Mouse (Mus musculus) cerebellum, adult 9-11 months (tissue): ENCODE results near the gene Npas2.

ENCODE experiments used
- DNase-seq: peaks from one replicate; pipeline ENCODE4 v3.0.0; 2022

Npas2 gene

DNA sequence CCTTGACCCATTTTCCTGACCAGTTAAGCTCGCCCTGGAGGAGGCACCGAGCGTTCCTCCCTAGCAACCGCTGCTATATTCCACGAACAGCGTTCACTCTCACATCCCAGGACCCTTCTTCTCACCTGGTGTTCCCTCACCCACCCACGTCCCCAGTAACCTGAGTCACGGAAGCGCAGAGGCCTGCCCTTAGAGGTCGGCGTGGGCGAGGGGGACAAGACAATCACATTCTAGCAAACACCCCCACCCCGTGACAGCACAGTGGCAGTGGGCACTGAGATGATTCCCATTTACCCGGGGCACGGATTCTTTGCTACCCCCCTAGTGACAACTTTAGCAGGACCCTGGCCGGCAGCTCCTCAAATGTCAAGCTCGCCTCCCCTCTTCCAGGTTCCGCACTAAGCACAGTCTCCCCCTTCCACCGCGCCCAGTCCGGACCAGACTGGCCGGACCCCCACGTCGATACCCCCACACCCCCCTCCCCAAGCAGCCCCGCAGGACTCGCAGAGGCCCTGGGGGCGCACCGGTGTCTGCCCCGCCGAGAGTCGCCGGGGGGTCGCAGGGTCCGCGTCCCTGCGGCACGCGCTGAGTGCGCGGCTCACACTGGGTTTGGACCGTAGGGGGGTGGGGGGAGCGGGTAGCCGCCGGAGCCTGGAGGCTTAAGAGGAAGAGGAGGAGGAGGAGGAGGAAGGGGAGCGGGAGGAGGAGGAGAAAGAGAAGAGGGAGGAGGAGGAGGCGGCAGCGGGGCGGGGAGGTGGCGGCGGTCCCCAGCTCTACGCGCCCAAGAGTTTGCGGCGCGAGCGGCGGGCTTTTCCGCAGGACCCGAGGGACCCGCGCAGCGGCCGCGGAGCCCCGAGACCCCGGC is at the start of gene Npas2:
Gene Npas2, plus strand, starts transcription at position 735 of the 865 bp plus-strand sequence.
- peak; percentile 25 for DNase-seq

DNA sequence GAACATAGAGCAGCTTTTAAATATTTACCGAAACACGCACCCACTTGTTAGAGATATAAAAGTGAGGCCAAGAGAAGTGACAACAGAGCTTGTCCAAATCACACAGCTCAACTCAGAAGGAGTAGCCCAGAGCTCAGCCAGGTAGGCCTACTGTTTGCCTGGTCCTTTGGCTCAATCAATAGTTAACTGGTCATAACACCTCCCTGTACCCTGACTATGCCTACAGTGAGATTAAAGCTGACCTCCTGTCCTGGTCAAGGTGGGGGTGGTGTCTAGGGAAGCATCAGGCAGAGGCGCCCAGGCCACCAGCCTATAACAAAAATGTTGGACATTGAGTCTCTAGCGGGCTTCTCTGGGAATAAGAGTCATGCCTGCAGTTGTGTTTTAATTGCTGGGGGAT is 36.8 kb upstream of the Npas2 start:
- DNase-seq, result no peak

GRCm38 (mm10) chr1:39160167-39160566 is 33.4 kb upstream of the Npas2 start:
- no peak for DNase-seq

GRCm38 (mm10) chr1:39163077-39163476 is 30.5 kb upstream of the Npas2 start:
- DNase-seq, result no peak

DNA sequence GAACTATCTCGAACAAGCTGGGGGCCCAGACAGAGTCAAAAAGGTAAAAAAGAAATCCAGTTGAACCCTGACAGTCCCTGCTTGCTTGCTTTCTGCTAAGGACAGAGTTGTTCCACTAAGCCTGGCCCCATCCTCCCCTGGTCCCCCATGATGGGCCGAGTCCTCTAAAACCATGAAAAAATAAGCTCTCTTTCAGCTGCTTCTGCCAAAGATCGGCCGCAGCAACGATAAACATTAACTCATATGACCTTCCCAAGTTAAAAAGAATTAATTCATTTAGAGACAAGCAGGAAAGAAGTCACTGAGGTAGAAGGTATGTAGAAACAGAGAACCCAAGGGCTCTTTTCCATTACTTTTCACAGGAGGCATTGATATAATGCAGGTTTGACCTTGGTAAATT is 16.8 kb upstream of the Npas2 start:
- no peak for DNase-seq

DNA sequence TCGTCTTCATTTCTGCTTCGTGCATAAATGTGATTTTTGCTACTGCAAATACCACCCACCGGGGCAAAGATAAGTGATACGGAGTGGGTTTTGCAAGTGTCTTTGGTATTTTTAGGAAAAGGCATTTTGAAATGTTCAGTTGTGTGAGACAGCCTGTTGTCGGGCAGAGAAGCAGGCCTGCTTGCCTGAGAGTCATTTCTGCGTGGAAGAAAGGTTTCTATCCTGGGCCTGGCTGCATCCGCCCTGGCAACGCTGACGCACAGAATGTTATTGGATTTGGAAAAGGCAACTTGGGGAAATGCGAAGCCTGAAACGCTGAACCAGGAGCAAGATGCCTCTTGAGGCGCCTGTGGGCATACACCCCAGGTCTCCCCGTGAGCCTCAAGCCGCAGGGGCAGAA is 16.3 kb upstream of the Npas2 start:
- no peak for DNase-seq

DNA sequence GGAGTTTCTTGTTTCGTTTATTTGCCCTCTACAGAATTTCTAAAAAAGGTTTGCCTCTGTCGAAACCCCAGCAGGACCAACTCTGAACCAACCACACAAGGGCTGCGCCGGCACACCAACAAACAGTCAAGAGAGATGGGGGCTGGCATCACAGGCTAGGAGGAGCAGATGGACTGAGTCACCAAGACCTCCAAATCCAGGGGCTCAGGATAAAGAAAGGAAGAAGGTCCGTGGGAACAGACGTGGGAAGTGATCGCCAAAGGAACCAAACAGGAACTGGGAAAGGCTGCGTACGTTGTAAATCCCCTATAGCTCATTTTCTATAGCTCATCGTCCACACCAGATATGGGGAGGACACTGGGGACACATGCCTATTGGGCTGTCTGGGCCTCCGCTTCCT is 13.7 kb upstream of the Npas2 start:
- no peak for DNase-seq

DNA sequence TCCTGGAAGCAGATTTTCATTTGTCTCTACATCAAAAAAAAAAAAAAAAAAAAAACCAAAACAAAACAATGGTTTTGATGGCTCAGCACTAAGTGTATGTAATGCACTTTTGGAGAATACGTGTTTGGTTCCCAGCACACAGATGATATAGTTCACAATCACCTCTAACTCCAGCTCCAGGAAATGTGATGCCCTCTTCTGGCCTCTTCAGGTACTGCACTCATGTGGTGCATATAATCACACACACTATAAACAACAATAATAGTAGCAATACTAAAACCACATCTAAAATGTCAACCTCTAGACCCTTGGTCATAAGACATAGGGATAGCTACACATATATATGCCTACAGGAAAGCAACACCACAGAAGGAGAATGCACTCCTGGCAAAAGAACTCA is 13.0 kb upstream of the Npas2 start:
- no peak for DNase-seq

DNA sequence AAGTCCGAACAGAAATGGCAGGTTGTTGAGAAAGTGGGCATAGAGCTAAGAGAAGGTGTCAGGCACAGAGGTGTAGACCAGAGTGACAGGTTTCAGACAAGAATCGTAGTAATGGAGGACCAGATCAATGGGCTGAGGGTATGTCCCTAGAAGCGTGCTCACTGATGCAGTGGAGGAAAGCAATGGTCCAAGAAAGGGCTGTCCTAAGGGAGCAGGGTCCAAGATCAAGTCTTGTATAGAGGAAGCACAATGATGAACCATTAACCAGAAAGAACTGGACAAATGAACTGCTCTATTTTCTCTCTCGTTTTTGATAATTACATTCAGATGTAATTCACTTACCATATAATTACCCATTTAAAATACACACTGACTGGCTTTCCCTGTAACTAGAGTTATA is 11.6 kb upstream of the Npas2 start:
- no peak for DNase-seq

DNA sequence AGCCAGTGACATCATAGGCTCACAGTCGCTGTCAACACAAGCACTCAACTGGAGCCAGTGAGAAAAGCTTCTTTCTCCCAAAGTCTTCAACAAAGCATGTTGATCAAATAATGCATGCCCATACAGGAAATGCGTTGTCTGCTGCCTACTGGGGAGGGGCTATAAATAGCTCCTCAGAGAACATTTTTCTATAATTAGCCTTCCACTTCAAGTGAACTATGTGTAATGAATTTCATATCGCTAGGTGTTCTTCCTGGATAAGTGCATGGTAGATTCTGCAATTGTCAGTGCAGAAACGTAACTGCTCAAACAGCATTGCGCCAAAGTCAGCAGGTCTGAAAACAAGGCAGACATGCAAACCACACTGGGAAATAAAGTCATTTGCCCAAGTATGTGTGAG is 7.7 kb upstream of the Npas2 start:
- no peak for DNase-seq

GRCm38 (mm10) chr1:39186711-39187437 is 6.7 kb upstream of the Npas2 start:
- no peak for DNase-seq

- DNase-seq, result no peak
These were observed 2.4 kb upstream of the Npas2 start for GRCm38 (mm10) chr1:39191122-39191521.

GRCm38 (mm10) chr1:39192460-39192996 is 1.0 kb upstream of the Npas2 start:
- peak; percentile 60 for DNase-seq

DNA sequence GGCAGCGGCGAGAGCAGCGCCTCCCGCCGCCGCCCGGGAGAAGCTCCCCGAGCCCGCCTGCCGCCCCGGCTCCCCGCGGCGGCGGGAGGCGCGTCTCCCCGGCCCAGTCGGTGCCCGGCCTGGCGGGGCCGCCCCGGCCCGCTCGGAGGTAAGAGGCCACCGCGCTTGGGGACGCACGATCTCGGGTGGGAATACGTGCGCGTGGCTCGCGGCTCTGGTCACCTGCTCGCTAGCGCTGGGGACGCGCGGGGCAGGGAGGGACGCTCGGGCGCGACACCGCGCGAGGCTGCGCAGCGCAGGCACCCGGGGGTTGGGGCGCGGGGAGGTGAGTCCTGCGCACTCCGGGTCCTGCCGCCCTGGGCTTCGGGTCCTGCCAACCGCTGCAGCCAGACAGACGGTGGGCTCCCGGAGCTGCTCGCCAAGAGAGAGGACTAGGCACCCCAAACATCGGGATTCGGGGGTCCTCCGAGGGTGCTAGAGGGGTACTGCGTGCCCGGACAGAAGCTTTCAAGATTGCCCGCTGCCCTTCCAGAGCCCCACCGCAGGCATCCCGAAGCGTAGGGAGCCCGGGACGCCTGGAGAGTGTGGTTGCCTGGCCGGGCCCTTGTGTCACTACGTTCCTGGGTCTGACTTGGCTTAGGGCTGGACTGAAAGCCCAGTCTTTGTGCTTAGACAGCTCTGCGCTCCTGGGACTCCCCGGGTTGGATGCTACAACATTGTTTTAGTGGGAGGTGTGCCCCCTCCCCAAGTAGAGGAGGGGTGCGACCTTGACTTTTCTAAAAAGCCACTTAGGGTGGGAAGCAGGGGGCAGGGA is 538 bp downstream of the Npas2 start:
- DNase-seq, result peak; percentile 56

DNA sequence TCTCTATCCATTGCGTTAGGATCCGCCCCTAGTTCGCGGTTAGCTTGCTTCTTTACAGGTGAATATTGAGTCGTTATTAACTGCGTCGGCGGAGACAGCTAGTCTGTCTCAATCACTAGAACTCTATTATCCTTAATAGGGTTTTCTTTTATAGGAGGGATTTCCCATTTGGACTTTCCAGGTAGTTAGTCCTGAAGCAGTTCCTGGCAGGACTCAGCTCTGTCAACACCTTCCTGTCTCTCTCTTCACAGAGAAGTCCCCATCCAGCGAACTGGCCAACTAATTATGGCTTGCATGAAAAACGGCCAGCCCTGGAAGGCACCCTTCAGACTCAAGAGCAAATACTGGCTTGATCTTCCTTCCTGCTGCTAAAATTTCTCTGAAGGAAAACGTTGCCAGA is 1.4 kb downstream of the Npas2 start:
- no peak for DNase-seq

DNA sequence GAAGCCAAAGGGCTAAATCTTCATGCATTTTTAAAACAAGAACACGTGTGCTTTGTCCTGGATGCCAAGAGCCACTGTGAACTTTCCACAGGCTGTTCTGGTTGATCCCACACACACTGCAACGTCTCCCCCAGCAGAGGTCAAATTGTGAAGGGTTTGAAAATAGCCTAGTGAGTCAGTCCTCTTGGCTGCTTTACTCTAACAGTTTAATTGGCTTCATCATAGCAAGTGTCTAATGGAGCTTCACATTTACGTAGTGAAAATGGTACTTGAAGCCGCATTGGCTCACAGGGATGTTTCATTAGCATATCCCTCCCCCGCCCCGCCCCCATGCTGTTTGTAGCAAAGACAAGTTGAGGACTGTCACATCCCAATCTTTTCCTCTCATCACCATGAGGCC is 2.6 kb downstream of the Npas2 start:
- no peak for DNase-seq

- DNase-seq, result no peak
These were observed 3.3 kb downstream of the Npas2 start for GRCm38 (mm10) chr1:39196676-39197375.

DNA sequence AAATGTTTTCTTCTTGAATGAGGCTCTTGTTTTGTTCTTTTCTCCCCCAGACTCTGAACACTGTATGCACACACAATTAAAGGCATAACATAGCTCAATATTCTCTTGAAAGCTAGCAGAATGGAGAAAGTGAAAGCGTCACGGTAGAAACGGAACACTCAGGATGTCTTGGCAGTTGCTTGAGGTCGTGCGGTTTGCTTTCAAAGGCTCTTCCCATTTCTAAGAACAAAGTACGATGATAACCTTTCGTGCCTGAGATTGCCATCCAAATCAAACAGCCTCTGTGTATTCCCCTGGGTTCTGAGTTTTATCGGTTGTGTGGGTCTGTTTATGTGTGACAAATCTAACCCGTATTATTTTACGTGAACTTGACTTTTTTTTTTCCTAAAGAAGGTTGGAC is 11.5 kb downstream of the Npas2 start:
- no peak for DNase-seq

GRCm38 (mm10) chr1:39205697-39206096 is 12.2 kb downstream of the Npas2 start:
- no peak for DNase-seq

- no peak for DNase-seq
These were observed 13.4 kb downstream of the Npas2 start for GRCm38 (mm10) chr1:39206942-39207341.

GRCm38 (mm10) chr1:39210928-39211327 is 17.4 kb downstream of the Npas2 start:
- no peak for DNase-seq

- no peak for DNase-seq
These were observed 19.5 kb downstream of the Npas2 start for GRCm38 (mm10) chr1:39212982-39213381.

DNA sequence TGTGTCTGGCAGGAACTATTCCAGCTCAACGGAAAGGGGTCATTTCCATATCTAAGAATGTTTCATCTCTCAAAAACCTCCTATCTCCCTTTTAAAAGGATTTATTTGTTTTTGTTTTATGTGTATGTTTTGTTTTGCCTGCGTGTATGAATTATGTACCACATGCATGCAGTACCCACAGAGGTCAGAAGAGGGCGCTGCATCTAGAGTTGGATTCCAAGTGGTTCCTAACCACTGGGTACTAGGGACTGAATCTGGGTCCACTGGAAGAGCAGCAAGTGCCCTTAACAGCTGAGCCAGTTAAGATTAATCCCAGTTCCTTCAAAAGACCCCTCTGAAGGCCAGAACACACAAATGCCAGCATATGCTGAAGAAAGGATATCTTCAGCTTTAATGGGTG is 24.1 kb downstream of the Npas2 start:
- DNase-seq, result no peak
